Mouse (Mus musculus): ENCODE measurements at regions not wholly inside any gene's neighbourhood (a gene's known extent, or its start where the extent isn't known, plus 50 kb on each side); places are given as distances from the start of the nearest gene placed in this dataset.

GRCm38 (mm10) chr12:32456796-32457195 lies 78.3 kb downstream of the Ccdc71l start:
- Histone ChIP-seq H3K27ac (ENCODE audit: low read depth, low read length) (no peak overlapping the region), H3K4me1 (ENCODE audit: control insufficient read depth, insufficient read depth, low read length) (no peaks in the 10 kb centered on the region), H3K9ac (ENCODE audit: low read depth, low read length) (no peak overlapping the region), H3K9me3 (ENCODE audit: control insufficient read depth, low read length) (no peaks in the 10 kb centered on the region), H3K4me2 (replicated peaks; ENCODE audit: low read depth, low read length) (no peak overlapping the region), H3K36me3 (ENCODE audit: control insufficient read depth, insufficient read depth, low read length) (no peaks in the 10 kb centered on the region), H3K4me3 (ENCODE audit: low read length) (no peak overlapping the region), H3K27me3 (ENCODE audit: control insufficient read depth, insufficient read depth, low read length) (no peaks in the 10 kb centered on the region)
- 70% methylated on average over 4 of the region's 4 CpGs for WGBS
- ATAC-seq (ENCODE audit: low FRiP score, low TSS enrichment) = no peak

- ATAC-seq (ENCODE audit: low FRiP score, low TSS enrichment) = no peak
- 78% methylated on average over 1 of the region's 1 CpGs for WGBS
Measured at GRCm38 (mm10) chr12:32458386-32458785, 79.9 kb downstream of the Ccdc71l start.

GRCm38 (mm10) chr12:32460330-32460998 lies 82.0 kb downstream of the Ccdc71l start:
- Histone ChIP-seq H3K4me3 (ENCODE audit: low read length) (no peak overlapping the region), H3K4me1 (ENCODE audit: control insufficient read depth, insufficient read depth, low read length) (no peaks in the 10 kb centered on the region), H3K9me3 (ENCODE audit: control insufficient read depth, low read length) (no peaks in the 10 kb centered on the region), H3K27me3 (ENCODE audit: control insufficient read depth, insufficient read depth, low read length) (no peaks in the 10 kb centered on the region), H3K27ac (ENCODE audit: low read depth, low read length) (no peak overlapping the region), H3K4me2 (replicated peaks; ENCODE audit: low read depth, low read length) (no peak overlapping the region), H3K36me3 (ENCODE audit: control insufficient read depth, insufficient read depth, low read length) (no peaks in the 10 kb centered on the region), H3K9ac (ENCODE audit: low read depth, low read length) (no peak overlapping the region)
- WGBS = 87% methylated on average over 4 of the region's 4 CpGs
- ATAC-seq (ENCODE audit: low FRiP score, low TSS enrichment) = no peak

More at GRCm38 (mm10) chr12:32458386-32458785, 79.9 kb downstream of the Ccdc71l start:
- no peaks in the 10 kb centered on the region for H3K27me3 ChIP-seq (ENCODE audit: control insufficient read depth, insufficient read depth, low read length)
- no peak overlapping the region for H3K27ac ChIP-seq (ENCODE audit: low read depth, low read length)
- H3K9ac ChIP-seq (ENCODE audit: low read depth, low read length) = no peak overlapping the region
- no peaks in the 10 kb centered on the region for H3K9me3 ChIP-seq (ENCODE audit: control insufficient read depth, low read length)
- H3K4me3 ChIP-seq (ENCODE audit: low read length) = no peak overlapping the region
- no peak overlapping the region for H3K4me2 ChIP-seq (replicated peaks; ENCODE audit: low read depth, low read length)
- no peaks in the 10 kb centered on the region for H3K36me3 ChIP-seq (ENCODE audit: control insufficient read depth, insufficient read depth, low read length)
- H3K4me1 ChIP-seq (ENCODE audit: control insufficient read depth, insufficient read depth, low read length) = no peaks in the 10 kb centered on the region

GRCm38 (mm10) chr12:32465371-32465770 lies 86.9 kb downstream of the Ccdc71l start:
- Histone ChIP-seq H3K9ac (ENCODE audit: low read depth, low read length) (no peak overlapping the region), H3K9me3 (ENCODE audit: control insufficient read depth, low read length) (no peaks in the 10 kb centered on the region), H3K27me3 (ENCODE audit: control insufficient read depth, insufficient read depth, low read length) (no peaks in the 10 kb centered on the region), H3K4me1 (ENCODE audit: control insufficient read depth, insufficient read depth, low read length) (no peaks in the 10 kb centered on the region), H3K4me3 (ENCODE audit: low read length) (no peak overlapping the region), H3K27ac (ENCODE audit: low read depth, low read length) (no peak overlapping the region), H3K4me2 (replicated peaks; ENCODE audit: low read depth, low read length) (no peak overlapping the region), H3K36me3 (ENCODE audit: control insufficient read depth, insufficient read depth, low read length) (no peaks in the 10 kb centered on the region)
- ATAC-seq (ENCODE audit: low FRiP score, low TSS enrichment) = no peak
- 80% methylated on average over 6 of the region's 6 CpGs for WGBS

GRCm38 (mm10) chr12:32469863-32470262 lies 91.4 kb downstream of the Ccdc71l start:
- Histone ChIP-seq H3K9me3 (ENCODE audit: control insufficient read depth, low read length) (no peaks in the 10 kb centered on the region), H3K36me3 (ENCODE audit: control insufficient read depth, insufficient read depth, low read length) (no peaks in the 10 kb centered on the region), H3K4me1 (ENCODE audit: control insufficient read depth, insufficient read depth, low read length) (no peaks in the 10 kb centered on the region), H3K27ac (ENCODE audit: low read depth, low read length) (no peak overlapping the region), H3K4me3 (ENCODE audit: low read length) (no peak overlapping the region), H3K27me3 (ENCODE audit: control insufficient read depth, insufficient read depth, low read length) (no peaks in the 10 kb centered on the region), H3K4me2 (replicated peaks; ENCODE audit: low read depth, low read length) (no peak overlapping the region), H3K9ac (ENCODE audit: low read depth, low read length) (no peak overlapping the region)
- ATAC-seq (ENCODE audit: low FRiP score, low TSS enrichment) = no peak
- WGBS = 86% methylated on average over 4 of the region's 4 CpGs

- ATAC-seq (ENCODE audit: low FRiP score, low TSS enrichment) = no peak
- Histone ChIP-seq H3K9ac (ENCODE audit: low read depth, low read length) (no peak overlapping the region), H3K4me1 (ENCODE audit: control insufficient read depth, insufficient read depth, low read length) (no peaks in the 10 kb centered on the region), H3K9me3 (ENCODE audit: control insufficient read depth, low read length) (no peaks in the 10 kb centered on the region), H3K4me3 (ENCODE audit: low read length) (no peak overlapping the region), H3K4me2 (replicated peaks; ENCODE audit: low read depth, low read length) (no peak overlapping the region), H3K36me3 (ENCODE audit: control insufficient read depth, insufficient read depth, low read length) (no peaks in the 10 kb centered on the region), H3K27ac (ENCODE audit: low read depth, low read length) (no peak overlapping the region), H3K27me3 (ENCODE audit: control insufficient read depth, insufficient read depth, low read length) (no peaks in the 10 kb centered on the region)
- 78% methylated on average over 3 of the region's 3 CpGs for WGBS
Measured at GRCm38 (mm10) chr12:32479451-32479850, 100.9 kb downstream of the Ccdc71l start.

GRCm38 (mm10) chr12:32480268-32480667 lies 101.8 kb downstream of the Ccdc71l start:
- WGBS = 66% methylated on average over 5 of the region's 5 CpGs
- Histone ChIP-seq H3K36me3 (ENCODE audit: control insufficient read depth, insufficient read depth, low read length) (no peaks in the 10 kb centered on the region), H3K4me3 (ENCODE audit: low read length) (no peak overlapping the region), H3K27ac (ENCODE audit: low read depth, low read length) (no peak overlapping the region), H3K9me3 (ENCODE audit: control insufficient read depth, low read length) (no peaks in the 10 kb centered on the region), H3K4me1 (ENCODE audit: control insufficient read depth, insufficient read depth, low read length) (no peaks in the 10 kb centered on the region), H3K4me2 (replicated peaks; ENCODE audit: low read depth, low read length) (no peak overlapping the region), H3K9ac (ENCODE audit: low read depth, low read length) (no peak overlapping the region), H3K27me3 (ENCODE audit: control insufficient read depth, insufficient read depth, low read length) (no peaks in the 10 kb centered on the region)
- ATAC-seq (ENCODE audit: low FRiP score, low TSS enrichment) = no peak

- WGBS = 87% methylated on average over 5 of the region's 5 CpGs
- H3K27ac ChIP-seq (ENCODE audit: low read depth, low read length) = no peak overlapping the region
- no peak overlapping the region for H3K4me2 ChIP-seq (replicated peaks; ENCODE audit: low read depth, low read length)
- H3K4me3 ChIP-seq (ENCODE audit: low read length) = no peak overlapping the region
- H3K36me3 ChIP-seq (ENCODE audit: control insufficient read depth, insufficient read depth, low read length) = no peaks in the 10 kb centered on the region
- no peaks in the 10 kb centered on the region for H3K9me3 ChIP-seq (ENCODE audit: control insufficient read depth, low read length)
- H3K27me3 ChIP-seq (ENCODE audit: control insufficient read depth, insufficient read depth, low read length) = no peaks in the 10 kb centered on the region
- no peaks in the 10 kb centered on the region for H3K4me1 ChIP-seq (ENCODE audit: control insufficient read depth, insufficient read depth, low read length)
- H3K9ac ChIP-seq (ENCODE audit: low read depth, low read length) = no peak overlapping the region
- ATAC-seq (ENCODE audit: low FRiP score, low TSS enrichment) = no peak
Measured at GRCm38 (mm10) chr12:32481051-32481450, 102.5 kb downstream of the Ccdc71l start.

GRCm38 (mm10) chr12:32482343-32482742 lies 103.8 kb downstream of the Ccdc71l start:
- no peak overlapping the region for H3K4me2 ChIP-seq (replicated peaks; ENCODE audit: low read depth, low read length)
- no peak for ATAC-seq (ENCODE audit: low FRiP score, low TSS enrichment)
- no peak overlapping the region for H3K9ac ChIP-seq (ENCODE audit: low read depth, low read length)
- H3K36me3 ChIP-seq (ENCODE audit: control insufficient read depth, insufficient read depth, low read length) = no peaks in the 10 kb centered on the region
- H3K4me3 ChIP-seq (ENCODE audit: low read length) = no peak overlapping the region
- H3K4me1 ChIP-seq (ENCODE audit: control insufficient read depth, insufficient read depth, low read length) = peaks cover 7% of the 10 kb centered on the region; the same call in 1 of the 2 replicates
- 96% methylated on average over 1 of the region's 1 CpGs for WGBS
- H3K9me3 ChIP-seq (ENCODE audit: control insufficient read depth, low read length) = no peaks in the 10 kb centered on the region
- no peak overlapping the region for H3K27ac ChIP-seq (ENCODE audit: low read depth, low read length)
- no peaks in the 10 kb centered on the region for H3K27me3 ChIP-seq (ENCODE audit: control insufficient read depth, insufficient read depth, low read length)

Data from kidney, embryonic 14.5 days (tissue).